In the genomic region with DNA sequence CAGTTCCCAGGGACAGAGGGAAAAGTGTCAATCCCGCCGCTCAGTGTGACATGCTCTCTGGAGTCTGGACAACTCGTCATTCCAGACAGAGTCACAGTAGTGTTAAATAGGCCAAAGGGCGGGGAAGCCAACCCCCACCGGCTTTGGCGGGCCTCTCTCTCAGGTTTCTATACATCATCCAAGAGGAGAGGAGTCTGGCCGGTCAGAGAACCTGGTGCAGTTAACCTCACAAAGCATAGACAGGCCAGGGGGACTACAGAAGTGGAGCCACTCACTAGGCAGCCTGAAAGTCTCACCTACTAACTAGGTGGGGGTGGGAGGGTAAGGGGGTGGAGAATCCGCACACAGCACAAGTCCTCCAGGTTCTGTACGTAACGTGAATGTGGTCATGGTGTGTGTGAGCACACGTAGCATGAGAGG, we compare ENCODE assay signal across 8 mouse cellular contexts.
DNase-seq lines count a peak whose midpoint lies in the region; ATAC-seq and TF ChIP-seq lines count a peak whose summit lies in the region.

No protein-coding gene starts in this region.

- H3K4me2 ChIP-seq in forebrain, embryonic 16.5 days (ENCODE audit: low read length): peak overlapping the region; percentile 89

- H3K4me3 ChIP-seq in forebrain, embryonic 16.5 days (replicated peaks; ENCODE audit: low read length): peak overlapping the region; percentile 25
- H3K4me3 ChIP-seq in kidney, adult 2 months (ENCODE audit: insufficient read depth, low read depth, low read length): peak overlapping the region; percentile 58
- H3K4me3 ChIP-seq in midbrain, embryonic 10.5 days: peak overlapping the region; percentile 66

- 1% methylated on average over 11 of the region's 11 CpGs for WGBS in forebrain, embryonic 16.5 days
- 20% methylated on average over 11 of the region's 11 CpGs for WGBS in kidney, adult 2 months
- WGBS in midbrain, embryonic 10.5 days: 2% methylated on average over 11 of the region's 11 CpGs

- DNase-seq in 3134 (ENCODE audit: extremely low read depth, insufficient read length, low spot score): peak; percentile 51
- peak; percentile 33 for DNase-seq in R1 (ENCODE audit: low read depth, low spot score)
- peak; percentile 58 for DNase-seq in kidney, adult 2 months
- DNase-seq in midbrain, embryonic 10.5 days (ENCODE audit: low spot score): peak; percentile 50
- DNase-seq in left cerebral cortex, adult 11 months (ENCODE audit: low spot score): no peak
- no peak for DNase-seq in gastrocnemius, postnatal 25 days
- no peak for DNase-seq in right cerebral cortex, postnatal 36 days (ENCODE audit: low spot score in 2 of 2)

- peaks cover 11% of the 10 kb centered on the region for H3K4me1 ChIP-seq in forebrain, embryonic 16.5 days (replicated peaks; ENCODE audit: control insufficient read depth, insufficient read depth, low read length)
- H3K4me1 ChIP-seq in kidney, adult 2 months (ENCODE audit: control insufficient read depth, insufficient read depth, low read length): peaks cover 19% of the 10 kb centered on the region
- H3K4me1 ChIP-seq in midbrain, embryonic 10.5 days: peaks cover 64% of the 10 kb centered on the region

- no peaks in the 10 kb centered on the region for H3K27me3 ChIP-seq in forebrain, embryonic 16.5 days (replicated peaks; ENCODE audit: control insufficient read depth, insufficient read depth, low read length)
- H3K27me3 ChIP-seq in kidney, adult 2 months (replicated peaks; ENCODE audit: control insufficient read depth, insufficient read depth, low read length): no peaks in the 10 kb centered on the region
- no peaks in the 10 kb centered on the region for H3K27me3 ChIP-seq in midbrain, embryonic 10.5 days (ENCODE audit: low read depth, poor library complexity, severe bottlenecking)

- H3K36me3 ChIP-seq in forebrain, embryonic 16.5 days (ENCODE audit: control insufficient read depth, insufficient read depth): no peaks in the 10 kb centered on the region
- no peaks in the 10 kb centered on the region for H3K36me3 ChIP-seq in kidney, adult 2 months (ENCODE audit: control insufficient read depth, insufficient read depth, low read length)
- peaks cover 16% of the 10 kb centered on the region for H3K36me3 ChIP-seq in midbrain, embryonic 10.5 days

- TF ChIP-seq POLR2A in kidney, adult 2 months (IDR thresholded peaks at IDR 0.05; ENCODE audit: low read depth, low read length): no peak

- ATAC-seq in forebrain, embryonic 16.5 days: peak; percentile 23; the same call in 1 of the 2 replicates

- peak overlapping the region; percentile 25; the same call in 1 of the 2 replicates for H3K9ac ChIP-seq in forebrain, embryonic 16.5 days (replicated peaks; ENCODE audit: low read depth, low read length)

- no peak overlapping the region for H3K27ac ChIP-seq in forebrain, embryonic 16.5 days (ENCODE audit: low read length)
- peak overlapping the region; percentile 85 for H3K27ac ChIP-seq in kidney, adult 2 months (ENCODE audit: insufficient read depth, low read depth, low read length)
- H3K27ac ChIP-seq in midbrain, embryonic 10.5 days (replicated peaks): peak overlapping the region; percentile 89

- TF ChIP-seq CTCF in kidney, adult 2 months (conservative IDR thresholded peaks at IDR 0.05; ENCODE audit: insufficient read depth, insufficient read length, low read depth, low read length): no peak

- no peaks in the 10 kb centered on the region for H3K9me3 ChIP-seq in forebrain, embryonic 16.5 days (ENCODE audit: control insufficient read depth, low read length)
- H3K9me3 ChIP-seq in midbrain, embryonic 10.5 days (replicated peaks): no peaks in the 10 kb centered on the region

Comparison
In these comparisons a context has a peak if more than half of its experiments do, and no peak if none do; other contexts are left out.
1. DNase-seq: peak in 3134 (single experiment), R1 (single experiment), kidney, adult 2 months (single experiment) and midbrain, embryonic 10.5 days (single experiment); none in left cerebral cortex, adult 11 months (single experiment), gastrocnemius, postnatal 25 days (single experiment) and right cerebral cortex, postnatal 36 days (0 of 2).
2. Peak in every context shown above with its lines, with median percentiles within 50 percentile points of each other: H3K4me3 ChIP-seq.